Comparison of ENCODE assay signal across 8 mouse cellular contexts in the genomic region with DNA sequence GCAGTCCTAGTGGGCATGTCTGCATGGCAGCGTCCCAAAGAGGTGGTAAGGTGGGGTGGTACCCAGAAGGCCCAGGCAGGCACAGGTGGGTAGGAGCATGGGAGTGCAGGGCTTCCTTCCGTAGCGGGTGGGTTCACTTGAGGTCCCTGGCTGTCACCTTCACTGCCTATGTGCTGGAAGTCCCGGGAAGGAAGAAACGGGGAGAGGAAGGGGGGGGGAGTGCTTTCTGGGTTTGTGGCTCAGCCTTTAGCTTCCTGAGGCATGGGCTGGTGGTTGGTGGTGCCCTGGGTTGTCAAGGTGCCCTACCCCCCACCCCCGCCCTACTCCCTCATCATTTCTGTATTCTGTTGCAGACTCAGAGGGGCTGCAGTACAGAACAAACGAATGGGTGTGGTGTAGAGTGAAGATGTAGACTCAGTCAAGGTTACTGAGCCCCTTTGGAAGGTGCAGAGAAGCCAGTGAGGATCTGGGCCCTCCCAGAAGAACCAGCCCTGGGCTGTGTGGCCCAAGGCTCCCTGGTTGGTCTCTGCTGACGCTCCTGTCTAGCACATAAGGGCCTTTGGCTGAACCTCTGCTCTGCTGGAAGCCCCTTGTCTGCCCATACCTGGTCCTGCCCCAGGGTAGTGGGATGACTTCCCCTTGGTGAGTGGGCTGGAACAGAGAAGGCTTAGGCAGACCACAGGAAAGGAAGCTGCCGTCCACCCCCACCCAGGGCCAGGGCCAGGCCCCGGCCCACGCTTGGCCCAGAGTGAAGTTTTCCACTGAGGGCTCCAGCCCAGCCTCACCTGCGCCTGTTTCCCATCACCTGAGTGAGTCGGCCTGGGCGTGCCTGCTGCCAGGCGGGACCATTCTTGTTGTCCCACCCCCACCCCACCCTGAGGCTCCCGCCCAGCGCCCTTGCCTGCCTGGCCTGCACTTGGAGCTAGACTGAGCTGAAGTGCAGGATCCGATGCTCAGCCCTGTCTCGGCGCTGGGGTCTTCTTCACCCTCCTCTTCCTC. TPM values are rescaled to one million over a fixed set of nuclear protein-coding genes. Genes with fewer than 3 reads are reported as not detected.
A peak's percentile ranks its signal among the peaks of the same experiment; 100 is the strongest.
DNase-seq lines count a peak whose midpoint lies in the region; ATAC-seq and TF ChIP-seq lines count a peak whose summit lies in the region.

No protein-coding gene starts in this region.

- H3K9me3 ChIP-seq in kidney, embryonic 16.5 days (ENCODE audit: low read length), result no peaks in the 10 kb centered on the region
- H3K9me3 ChIP-seq in hindbrain, postnatal 0 days (ENCODE audit: low read length), result no peaks in the 10 kb centered on the region

- DNase-seq in kidney, adult 8-10 months, result no peak
- DNase-seq in hindbrain, postnatal 0 days (ENCODE audit: low spot score), result no peak
- DNase-seq in naive thymus-derived CD4-positive, alpha-beta T cell, adult 2 months (ENCODE audit: low read depth), result peak; percentile 56
- no peak for DNase-seq in left cerebral cortex, postnatal 4 days
- DNase-seq in lung, adult 2 months, result no peak

- H3K4me1 ChIP-seq in kidney, embryonic 16.5 days (ENCODE audit: insufficient read depth, low read length), result peaks cover 81% of the 10 kb centered on the region
- H3K4me1 ChIP-seq in brown adipose tissue, adult 24 weeks (ENCODE audit: control insufficient read depth, insufficient read depth, insufficient read length, low read length), result peaks cover 77% of the 10 kb centered on the region
- H3K4me1 ChIP-seq in hindbrain, postnatal 0 days (ENCODE audit: insufficient read depth, low read length), result peaks cover 42% of the 10 kb centered on the region
- peaks cover 39% of the 10 kb centered on the region for H3K4me1 ChIP-seq in lung, adult 2 months (ENCODE audit: control insufficient read depth, insufficient read depth, low read length)

- ATAC-seq in kidney, embryonic 16.5 days (ENCODE audit: low FRiP score, low TSS enrichment), result no peak
- no peak for ATAC-seq in hindbrain, postnatal 0 days
- ATAC-seq in erythroblast, adult 5-6 weeks (replicated peaks; ENCODE audit: low FRiP score, poor library complexity, severe bottlenecking), result no peak

- no peaks in the 10 kb centered on the region for H3K27me3 ChIP-seq in kidney, embryonic 16.5 days (ENCODE audit: insufficient read depth, low read length)
- H3K27me3 ChIP-seq in hindbrain, postnatal 0 days (ENCODE audit: insufficient read depth, low read length), result no peaks in the 10 kb centered on the region

- TF ChIP-seq CTCF in hindbrain, postnatal 0 days (IDR thresholded peaks at IDR 0.05; ENCODE audit: low read depth), result no peak
- no peak for TF ChIP-seq CTCF in lung, adult 2 months (IDR thresholded peaks at IDR 0.05; ENCODE audit: insufficient read depth, low read length)

- 37% methylated on average over 20 of the region's 20 CpGs for WGBS in kidney, embryonic 16.5 days
- WGBS in hindbrain, postnatal 0 days, result 59% methylated on average over 20 of the region's 20 CpGs
- 30% methylated on average over 20 of the region's 20 CpGs for WGBS in lung, adult 2 months

- TF ChIP-seq POLR2A in lung, adult 2 months (IDR thresholded peaks at IDR 0.05; ENCODE audit: borderline replicate concordance, extremely low read depth, low read depth, low read length), result no peak

- no peak overlapping the region for H3K4me3 ChIP-seq in kidney, embryonic 16.5 days (ENCODE audit: low read length)
- H3K4me3 ChIP-seq in brown adipose tissue, adult 24 weeks (ENCODE audit: insufficient read depth, low read depth, low read length), result no peak overlapping the region
- no peak overlapping the region for H3K4me3 ChIP-seq in hindbrain, postnatal 0 days (ENCODE audit: low read length)
- no peak overlapping the region for H3K4me3 ChIP-seq in lung, adult 2 months (replicated peaks; ENCODE audit: extremely low read depth, low read depth, low read length)

- H3K9ac ChIP-seq in kidney, embryonic 16.5 days (replicated peaks; ENCODE audit: low read length), result peak overlapping the region; percentile 58
- H3K9ac ChIP-seq in hindbrain, postnatal 0 days (replicated peaks; ENCODE audit: low read length), result no peak overlapping the region

- intact Hi-C loops in left cerebral cortex, postnatal 4 days (cut with DNase I), result no loop called here

- H3K4me2 ChIP-seq in kidney, embryonic 16.5 days (replicated peaks; ENCODE audit: low read depth, low read length), result peak overlapping the region; percentile 53
- 0 out of 2 replicates have a peak overlapping the region, but pooled peaks have one; percentile 5 for H3K4me2 ChIP-seq in hindbrain, postnatal 0 days (ENCODE audit: low read depth, low read length)

- peak overlapping the region; percentile 98 for H3K27ac ChIP-seq in kidney, embryonic 16.5 days (ENCODE audit: low read length)
- peak overlapping the region; percentile 88 for H3K27ac ChIP-seq in brown adipose tissue, adult 24 weeks (replicated peaks; ENCODE audit: low read depth, low read length)
- H3K27ac ChIP-seq in hindbrain, postnatal 0 days, result peak overlapping the region; percentile 48; the same call in 1 of the 2 replicates

- H3K36me3 ChIP-seq in kidney, embryonic 16.5 days (ENCODE audit: insufficient read depth, low read length), result no peaks in the 10 kb centered on the region
- no peaks in the 10 kb centered on the region for H3K36me3 ChIP-seq in hindbrain, postnatal 0 days (ENCODE audit: insufficient read depth, low read length)

RNA-seq across cellular contexts. Expression of gene Gm21969, which starts 5.4 kb away (rescaled TPM):
- polyA plus RNA-seq in kidney, embryonic 16.5 days (2015; fragmentation: Nextera tagmentation; extraction: Ambion mirVana), result not detected in 2 replicates
- not detected in 2 replicates for polyA plus RNA-seq in brown adipose tissue, adult 24 weeks (2012; ENCODE audit: insufficient read depth, insufficient read length, missing spikeins)
- total RNA-seq in hindbrain, postnatal 0 days (2014; rRNA removed), result not detected in 2 replicates
- polyA plus RNA-seq in hindbrain, postnatal 0 days (2015; fragmentation: Nextera tagmentation; extraction: Ambion mirVana), result not detected in 2 replicates
- under 1 TPM in 1 of 2 experiments, not detected in 1; 0.12 TPM for total RNA-seq in left cerebral cortex, postnatal 4 days (2021)
- not detected in 2 replicates for total RNA-seq in erythroblast, adult 5-6 weeks (2015; ENCODE audit: low replicate concordance)
- 0.60 TPM in 1 of 2 replicates, not detected in the other for total RNA-seq in erythroblast, adult 5-6 weeks (2017; ENCODE audit: low replicate concordance)
- polyA plus RNA-seq in lung, adult 2 months (2012; rRNA removed), result 0.02 TPM in 1 of 2 replicates, not detected in the other

RNA-seq across cellular contexts. Expression of gene Aldh4a1, which starts 25.1 kb away (rescaled TPM):
- 133 and 149 TPM in 2 replicates for polyA plus RNA-seq in kidney, embryonic 16.5 days (2015; fragmentation: Nextera tagmentation; extraction: Ambion mirVana)
- 72.9 and 74.8 TPM in 2 replicates for polyA plus RNA-seq in brown adipose tissue, adult 24 weeks (2012; ENCODE audit: insufficient read depth, insufficient read length, missing spikeins)
- total RNA-seq in hindbrain, postnatal 0 days (2014; rRNA removed), result 30.0 and 43.3 TPM in 2 replicates
- 26.6 and 27.6 TPM in 2 replicates for polyA plus RNA-seq in hindbrain, postnatal 0 days (2015; fragmentation: Nextera tagmentation; extraction: Ambion mirVana)
- total RNA-seq in left cerebral cortex, postnatal 4 days (2021), result 10 to 100 TPM; 23.6 to 25.0 TPM
- 1.3 TPM in 2 replicates for total RNA-seq in erythroblast, adult 5-6 weeks (2015; ENCODE audit: low replicate concordance)
- total RNA-seq in erythroblast, adult 5-6 weeks (2017; ENCODE audit: low replicate concordance), result 2.0 and 3.8 TPM in 2 replicates
- 42.9 and 44.5 TPM in 2 replicates for polyA plus RNA-seq in lung, adult 2 months (2012; rRNA removed)

RNA-seq across cellular contexts. Expression of gene Tas1r2, which starts 55.8 kb away (rescaled TPM):
- not detected in 2 replicates for polyA plus RNA-seq in kidney, embryonic 16.5 days (2015; fragmentation: Nextera tagmentation; extraction: Ambion mirVana)
- polyA plus RNA-seq in brown adipose tissue, adult 24 weeks (2012; ENCODE audit: insufficient read depth, insufficient read length, missing spikeins), result not detected in 2 replicates
- total RNA-seq in hindbrain, postnatal 0 days (2014; rRNA removed), result not detected in 2 replicates
- polyA plus RNA-seq in hindbrain, postnatal 0 days (2015; fragmentation: Nextera tagmentation; extraction: Ambion mirVana), result not detected in 2 replicates
- total RNA-seq in left cerebral cortex, postnatal 4 days (2021), result not detected
- total RNA-seq in erythroblast, adult 5-6 weeks (2015; ENCODE audit: low replicate concordance), result not detected in 2 replicates
- not detected in 2 replicates for total RNA-seq in erythroblast, adult 5-6 weeks (2017; ENCODE audit: low replicate concordance)
- polyA plus RNA-seq in lung, adult 2 months (2012; rRNA removed), result 0.05 and 0.09 TPM in 2 replicates

Comparison
In these comparisons a context has a peak if more than half of its experiments do, and no peak if none do; other contexts are left out.
1. H3K27ac ChIP-seq: peak in every context shown above with its lines; median percentile 98 in kidney, embryonic 16.5 days; 88 in brown adipose tissue, adult 24 weeks; 48 in hindbrain, postnatal 0 days.